8 mouse cellular contexts compared by ENCODE assay signal in the genomic region with DNA sequence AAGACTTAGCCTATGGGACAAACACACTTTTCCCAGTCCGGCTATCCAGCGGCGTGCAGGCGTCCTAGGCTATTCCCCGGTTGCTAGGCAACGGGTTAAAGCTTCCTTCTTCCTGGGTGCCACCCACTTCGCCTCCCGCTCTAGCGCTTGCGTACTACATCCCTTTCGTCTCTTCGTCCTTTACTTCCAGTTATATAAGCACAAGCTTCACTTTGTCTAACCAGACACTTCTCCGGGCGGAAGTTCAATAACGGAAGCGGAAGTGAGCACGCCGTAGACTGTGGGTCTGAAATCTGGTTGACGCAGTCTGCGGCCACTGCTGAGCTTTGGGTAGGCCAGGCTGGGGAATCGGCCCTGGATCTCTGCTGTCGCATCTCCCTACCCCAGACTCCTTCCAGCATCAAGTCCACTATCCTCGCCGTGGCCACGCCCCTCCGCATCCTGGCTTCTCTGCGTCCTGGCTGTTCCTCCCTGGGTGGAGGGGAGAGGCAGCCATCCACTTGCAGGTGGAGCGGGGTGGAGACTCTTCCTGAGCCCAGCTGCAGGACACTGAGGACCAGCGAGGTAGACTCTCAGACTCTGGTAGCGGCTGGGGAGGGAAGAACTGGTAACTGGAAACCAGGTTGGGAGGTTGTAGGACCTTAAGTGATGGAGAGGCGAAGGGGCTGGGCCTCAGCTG. TPM values are rescaled to one million over a fixed set of nuclear protein-coding genes. Genes with fewer than 3 reads are reported as not detected.
A peak's percentile ranks its signal among the peaks of the same experiment; 100 is the strongest.
DNase-seq lines count a peak whose midpoint lies in the region; ATAC-seq lines count a peak whose summit lies in the region.

Fam120b (plus strand) TSS at position 206 of the 679 bp plus-strand sequence.

- 1% methylated on average over 31 of the region's 31 CpGs for WGBS in heart, embryonic 13.5 days
- 3% methylated on average over 31 of the region's 31 CpGs for WGBS in liver, embryonic 12.5 days (ENCODE audit: insufficient replicate concordance)
- WGBS in stomach, embryonic 15.5 days, result under 1% methylated on average over 31 of the region's 31 CpGs

- DNase-seq in fat pad, adult 2 months (ENCODE audit: extremely low read depth, low read depth, low spot score), result peak; percentile 67
- DNase-seq in kidney, postnatal 10 days, result peak; percentile 92
- DNase-seq in natural killer cell, adult 2 months (ENCODE audit: low spot score in 2 of 2), result peak; percentile 88 to 89

- peak within 1 kb of the TSS; percentile 78 for H3K4me3 ChIP-seq in brown adipose tissue, adult 24 weeks (ENCODE audit: insufficient read depth, low read depth, low read length)
- H3K4me3 ChIP-seq in heart, embryonic 13.5 days, result peak within 1 kb of the TSS; percentile 93
- H3K4me3 ChIP-seq in liver, embryonic 12.5 days, result peak within 1 kb of the TSS; percentile 66
- peak within 1 kb of the TSS; percentile 70 for H3K4me3 ChIP-seq in stomach, embryonic 15.5 days (replicated peaks)

- peak within 1 kb of the TSS; percentile 85 for H3K4me2 ChIP-seq in heart, embryonic 13.5 days
- H3K4me2 ChIP-seq in liver, embryonic 12.5 days, result peak within 1 kb of the TSS; percentile 77
- peak within 1 kb of the TSS; percentile 75 for H3K4me2 ChIP-seq in stomach, embryonic 15.5 days

- peaks cover 17% of the 10 kb centered on the region for H3K27me3 ChIP-seq in heart, embryonic 13.5 days (replicated peaks)
- peaks cover 29% of the 10 kb centered on the region for H3K27me3 ChIP-seq in liver, embryonic 12.5 days (replicated peaks)
- H3K27me3 ChIP-seq in stomach, embryonic 15.5 days (replicated peaks), result no peaks in the 10 kb centered on the region

- H3K9ac ChIP-seq in heart, embryonic 13.5 days, result peak within 1 kb of the TSS; percentile 94
- peak within 1 kb of the TSS; percentile 66 for H3K9ac ChIP-seq in liver, embryonic 12.5 days
- H3K9ac ChIP-seq in stomach, embryonic 15.5 days, result peak within 1 kb of the TSS; percentile 77

- ATAC-seq in CD4-positive, CD25-positive, alpha-beta regulatory T cell, adult 4 months, result peak; percentile 99
- peak; percentile 87 for ATAC-seq in heart, embryonic 13.5 days (ENCODE audit: extremely low read depth, insufficient number of reproducible peaks, low FRiP score, low TSS enrichment)
- ATAC-seq in liver, embryonic 12.5 days, result peak; percentile 87
- peak; percentile 93 for ATAC-seq in stomach, embryonic 15.5 days (ENCODE audit: insufficient read depth, low FRiP score, low read depth)

- H3K9me3 ChIP-seq in heart, embryonic 13.5 days, result no peaks in the 10 kb centered on the region
- no peaks in the 10 kb centered on the region for H3K9me3 ChIP-seq in liver, embryonic 12.5 days (replicated peaks)
- no peaks in the 10 kb centered on the region for H3K9me3 ChIP-seq in stomach, embryonic 15.5 days

- no peaks in the 10 kb centered on the region for H3K36me3 ChIP-seq in heart, embryonic 13.5 days
- H3K36me3 ChIP-seq in liver, embryonic 12.5 days, result 0 out of 2 replicates have a peak, but pooled peaks cover under 1% of the 10 kb centered on the region
- no peaks in the 10 kb centered on the region for H3K36me3 ChIP-seq in stomach, embryonic 15.5 days

- H3K27ac ChIP-seq in brown adipose tissue, adult 24 weeks (replicated peaks; ENCODE audit: low read depth, low read length), result peak within 1 kb of the TSS; percentile 61
- H3K27ac ChIP-seq in heart, embryonic 13.5 days (replicated peaks), result peak within 1 kb of the TSS; percentile 82
- H3K27ac ChIP-seq in liver, embryonic 12.5 days, result peak within 1 kb of the TSS; percentile 59
- peak within 1 kb of the TSS; percentile 90 for H3K27ac ChIP-seq in stomach, embryonic 15.5 days

- no peaks in the 10 kb centered on the region for H3K4me1 ChIP-seq in brown adipose tissue, adult 24 weeks (ENCODE audit: control insufficient read depth, insufficient read depth, insufficient read length, low read length)
- H3K4me1 ChIP-seq in heart, embryonic 13.5 days, result peaks cover 17% of the 10 kb centered on the region
- H3K4me1 ChIP-seq in liver, embryonic 12.5 days, result peaks cover 21% of the 10 kb centered on the region
- peaks cover 11% of the 10 kb centered on the region for H3K4me1 ChIP-seq in stomach, embryonic 15.5 days

RNA-seq across cellular contexts. Expression of gene Fam120b, which starts in this region (rescaled TPM):
- 10 to 100 TPM; 33.3 to 55.1 TPM for polyA plus RNA-seq in CD4-positive, CD25-positive, alpha-beta regulatory T cell, adult 4 months (2017; shearing (Covaris generic))
- 7.7 and 10.2 TPM in 2 replicates for polyA plus RNA-seq in brown adipose tissue, adult 24 weeks (2012; ENCODE audit: insufficient read depth, insufficient read length, missing spikeins)
- 13.9 and 15.2 TPM in 2 replicates for polyA plus RNA-seq in heart, embryonic 13.5 days (2015; fragmentation: Nextera tagmentation; extraction: Ambion mirVana)
- 8.6 and 8.9 TPM in 2 replicates for polyA plus RNA-seq in liver, embryonic 12.5 days (2016; fragmentation: Nextera tagmentation; extraction: Ambion mirVana)
- 26.3 and 26.8 TPM in 2 replicates for polyA plus RNA-seq in stomach, embryonic 15.5 days (2015; fragmentation: Nextera tagmentation; extraction: Ambion mirVana)

Comparison
In these comparisons a context has a peak if more than half of its experiments do, and no peak if none do; other contexts are left out.
1. Peak in every context shown above with its lines: DNase-seq, ATAC-seq, H3K4me3 ChIP-seq and H3K27ac ChIP-seq.